Mouse (Mus musculus) lung, postnatal 4 days (tissue): Measurements from ENCODE around the gene Apoe.

Experiments
- DNase-seq, 2 experiments: peaks; one replicate each; pipeline ENCODE4 v3.0.0; 2021

The Apoe gene

GRCm38 (mm10) chr7:19664955-19665841 lies 33.8 kb downstream of the Apoe start, which contains the start of gene Clptm1:
Gene Clptm1, minus strand, starts transcription at chr7:19665033.
- peak; percentile 97 to 98 for DNase-seq

- no peak for DNase-seq
These were observed 34.5 kb downstream of the Apoe start for GRCm38 (mm10) chr7:19664455-19664954.

- DNase-seq = no peak
These were observed 35.0 kb downstream of the Apoe start for GRCm38 (mm10) chr7:19663940-19664339.

GRCm38 (mm10) chr7:19652614-19653013 lies 46.4 kb downstream of the Apoe start:
- DNase-seq = no peak

- DNase-seq = no peak
These were observed 47.8 kb downstream of the Apoe start for GRCm38 (mm10) chr7:19651063-19651786.
